Mouse (Mus musculus): ENCODE measurements around the gene Ldb3.

DNA sequence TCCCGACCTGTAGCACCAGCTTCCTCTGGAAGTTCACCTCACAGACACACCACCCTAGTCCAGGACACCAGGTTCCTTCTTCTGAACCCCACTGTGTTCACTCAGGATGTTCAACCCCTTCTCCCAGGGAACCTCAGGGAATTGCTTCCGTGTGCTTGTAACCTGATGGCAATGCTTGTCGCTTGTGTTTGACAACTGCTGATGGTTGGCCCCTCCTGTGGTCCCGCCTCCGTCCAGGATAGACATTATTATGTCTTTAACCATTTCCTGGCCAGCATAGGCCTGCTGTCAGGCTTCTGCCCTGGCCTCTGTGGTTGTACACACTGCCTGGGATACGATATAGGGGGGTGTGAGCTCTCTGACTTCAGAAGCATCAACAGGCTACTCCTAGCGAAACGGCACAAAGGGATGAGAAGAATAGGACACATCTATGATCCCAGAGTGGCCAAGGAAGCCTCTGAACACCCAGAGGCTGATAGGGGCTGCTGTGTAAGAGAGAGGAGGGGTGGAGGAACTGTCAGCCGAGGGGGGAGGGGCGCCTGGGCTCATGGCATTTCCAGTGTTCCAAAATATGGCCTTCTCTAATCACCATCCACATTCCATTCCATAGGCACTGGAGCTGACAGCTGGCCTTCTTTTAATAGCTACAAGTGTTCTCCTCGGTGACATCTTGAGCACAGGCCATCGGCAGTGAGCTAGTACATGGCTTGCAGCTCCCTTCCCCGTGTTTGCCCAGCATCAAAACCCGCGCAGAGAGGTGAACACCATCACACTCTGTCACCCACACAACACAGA, 3.5 kb upstream of the Ldb3 start:
- no peak for TF ChIP-seq POLR2A (IDR thresholded peaks at IDR 0.05; ENCODE audit: borderline replicate concordance, extremely low read depth, insufficient read depth, insufficient read length, poor library complexity, severe bottlenecking)
- TF ChIP-seq CTCF (IDR thresholded peaks at IDR 0.05; ENCODE audit: borderline replicate concordance, extremely low read depth, insufficient read depth, insufficient read length): no peak

Measured in brain, embryonic 14.5 days (tissue).